Comparison of ENCODE assay signal across 9 mouse cellular contexts in genomic region chr16:4862863-4863483, GRCm38 (mm10). TPM values are rescaled to one million over a fixed set of nuclear protein-coding genes. Genes with fewer than 3 reads are reported as not detected.
DNase-seq lines count a peak whose midpoint lies in the region; ATAC-seq and TF ChIP-seq lines count a peak whose summit lies in the region.
"Had no signal": no experiment of that assay in that cellular context is flagged by ENCODE, and none has a peak within 500 bp of the region (broad histone marks: within the 10 kb centered on the region; RNA-seq: fewer than 3 reads in every experiment).

No protein-coding gene starts in this region.

- no peaks in the 10 kb centered on the region for H3K4me1 ChIP-seq in hindbrain, embryonic 10.5 days (replicated peaks)
- H3K4me1 ChIP-seq in hindbrain, embryonic 13.5 days (replicated peaks): no peaks in the 10 kb centered on the region
- no peaks in the 10 kb centered on the region for H3K4me1 ChIP-seq in cortical plate, adult 2 months (ENCODE audit: control insufficient read depth, insufficient read depth, low read length)
- H3K4me1 ChIP-seq in intestine, embryonic 14.5 days (replicated peaks; ENCODE audit: control insufficient read depth, insufficient read depth, low read length): peaks cover 3% of the 10 kb centered on the region; the same call in 1 of the 2 replicates
- peaks cover 11% of the 10 kb centered on the region for H3K4me1 ChIP-seq in limb, embryonic 13.5 days
- no peaks in the 10 kb centered on the region for H3K4me1 ChIP-seq in midbrain, embryonic 13.5 days (replicated peaks)
- H3K4me1 ChIP-seq in spleen, adult 2 months (ENCODE audit: control insufficient read depth, insufficient read depth, insufficient read length): no peaks in the 10 kb centered on the region

- no peak overlapping the region for H3K9ac ChIP-seq in hindbrain, embryonic 13.5 days
- no peak overlapping the region for H3K9ac ChIP-seq in intestine, embryonic 14.5 days (ENCODE audit: low read length)
- H3K9ac ChIP-seq in limb, embryonic 13.5 days: no peak overlapping the region
- no peak overlapping the region for H3K9ac ChIP-seq in midbrain, embryonic 13.5 days (replicated peaks)

- H3K36me3 ChIP-seq in hindbrain, embryonic 10.5 days: no peaks in the 10 kb centered on the region
- H3K36me3 ChIP-seq in hindbrain, embryonic 13.5 days: no peaks in the 10 kb centered on the region
- H3K36me3 ChIP-seq in intestine, embryonic 14.5 days (ENCODE audit: control insufficient read depth, insufficient read depth, low read length): no peaks in the 10 kb centered on the region
- H3K36me3 ChIP-seq in limb, embryonic 13.5 days: no peaks in the 10 kb centered on the region
- H3K36me3 ChIP-seq in midbrain, embryonic 13.5 days: no peaks in the 10 kb centered on the region
- H3K36me3 ChIP-seq in spleen, adult 2 months (ENCODE audit: control insufficient read depth, insufficient read depth, low read length): no peaks in the 10 kb centered on the region

- H3K9me3 ChIP-seq in hindbrain, embryonic 10.5 days: no peaks in the 10 kb centered on the region
- no peaks in the 10 kb centered on the region for H3K9me3 ChIP-seq in hindbrain, embryonic 13.5 days
- no peaks in the 10 kb centered on the region for H3K9me3 ChIP-seq in intestine, embryonic 14.5 days (ENCODE audit: control insufficient read depth, low read length)
- H3K9me3 ChIP-seq in limb, embryonic 13.5 days: no peaks in the 10 kb centered on the region
- no peaks in the 10 kb centered on the region for H3K9me3 ChIP-seq in midbrain, embryonic 13.5 days

- 56% methylated on average over 9 of the region's 9 CpGs for WGBS in hindbrain, embryonic 10.5 days
- WGBS in hindbrain, embryonic 13.5 days: 54% methylated on average over 9 of the region's 9 CpGs
- WGBS in intestine, embryonic 14.5 days: 51% methylated on average over 9 of the region's 9 CpGs
- 62% methylated on average over 9 of the region's 9 CpGs for WGBS in limb, embryonic 13.5 days
- WGBS in midbrain, embryonic 13.5 days: 56% methylated on average over 9 of the region's 9 CpGs
- 37% methylated on average over 9 of the region's 9 CpGs for WGBS in spleen, adult 2 months

- H3K4me2 ChIP-seq in hindbrain, embryonic 13.5 days: no peak overlapping the region
- no peak overlapping the region for H3K4me2 ChIP-seq in intestine, embryonic 14.5 days (ENCODE audit: low read length)
- no peak overlapping the region for H3K4me2 ChIP-seq in limb, embryonic 13.5 days (replicated peaks)
- no peak overlapping the region for H3K4me2 ChIP-seq in midbrain, embryonic 13.5 days (replicated peaks)

- intact Hi-C loops in gastrocnemius, postnatal 36 days (cut with DNase I): loop anchor here (5.0 kb wide), 1 partner anchor 96 kb away; no protein-coding TSS in a partner anchor

- no peaks in the 10 kb centered on the region for H3K27me3 ChIP-seq in hindbrain, embryonic 10.5 days (ENCODE audit: insufficient read depth, poor library complexity, severe bottlenecking)
- H3K27me3 ChIP-seq in hindbrain, embryonic 13.5 days: no peaks in the 10 kb centered on the region
- H3K27me3 ChIP-seq in intestine, embryonic 14.5 days (replicated peaks; ENCODE audit: control insufficient read depth, insufficient read depth, low read length): no peaks in the 10 kb centered on the region
- H3K27me3 ChIP-seq in limb, embryonic 13.5 days: no peaks in the 10 kb centered on the region
- H3K27me3 ChIP-seq in midbrain, embryonic 13.5 days: no peaks in the 10 kb centered on the region
- no peaks in the 10 kb centered on the region for H3K27me3 ChIP-seq in spleen, adult 2 months (ENCODE audit: control insufficient read depth, insufficient read depth, low read length)

- no peak overlapping the region for H3K27ac ChIP-seq in hindbrain, embryonic 10.5 days
- H3K27ac ChIP-seq in hindbrain, embryonic 13.5 days: no peak overlapping the region
- no peak overlapping the region for H3K27ac ChIP-seq in cortical plate, adult 2 months (ENCODE audit: insufficient read depth, low read length)
- H3K27ac ChIP-seq in intestine, embryonic 14.5 days (ENCODE audit: low read depth): no peak overlapping the region
- no peak overlapping the region for H3K27ac ChIP-seq in limb, embryonic 13.5 days
- H3K27ac ChIP-seq in midbrain, embryonic 13.5 days: no peak overlapping the region
- H3K27ac ChIP-seq in spleen, adult 2 months (ENCODE audit: insufficient read depth, low read length): no peak overlapping the region

- H3K4me3 ChIP-seq in hindbrain, embryonic 10.5 days: no peak overlapping the region
- H3K4me3 ChIP-seq in hindbrain, embryonic 13.5 days: no peak overlapping the region
- H3K4me3 ChIP-seq in cortical plate, adult 2 months (ENCODE audit: insufficient read depth, low read length): no peak overlapping the region
- H3K4me3 ChIP-seq in intestine, embryonic 14.5 days (ENCODE audit: low read depth, low read length): no peak overlapping the region
- H3K4me3 ChIP-seq in limb, embryonic 13.5 days: no peak overlapping the region
- no peak overlapping the region for H3K4me3 ChIP-seq in midbrain, embryonic 13.5 days (replicated peaks)
- no peak overlapping the region for H3K4me3 ChIP-seq in spleen, adult 2 months (ENCODE audit: extremely low read depth, insufficient read depth, insufficient read length)

- TF ChIP-seq CTCF in cortical plate, adult 2 months (IDR thresholded peaks at IDR 0.05; ENCODE audit: extremely low read depth, insufficient read depth, low read length): peak; percentile 76
- TF ChIP-seq CTCF in spleen, adult 2 months (IDR thresholded peaks at IDR 0.05; ENCODE audit: extremely low read depth, insufficient read depth, insufficient read length, insufficient replicate concordance): peak; percentile 91

- ATAC-seq in hindbrain, embryonic 13.5 days (ENCODE audit: low FRiP score): no peak
- ATAC-seq in intestine, embryonic 14.5 days (replicated peaks; ENCODE audit: low FRiP score, low TSS enrichment, low read depth): peak; percentile 70
- peak; percentile 76 for ATAC-seq in limb, embryonic 13.5 days (ENCODE audit: low FRiP score, low read depth)
- ATAC-seq in midbrain, embryonic 13.5 days: peak; percentile 72; the same call in 1 of the 2 replicates

- peak; percentile 51 for DNase-seq in hindbrain, embryonic 10.5 days (ENCODE audit: low spot score)
- peak; percentile 57 to 58 for DNase-seq in gastrocnemius, postnatal 36 days
- peak; percentile 70 for DNase-seq in intestine, embryonic 14.5 days (ENCODE audit: low spot score)
- DNase-seq in spleen, adult 2 months (ENCODE audit: low read depth in 1 of 2, low spot score in 2 of 2): peak in 1 of 2 experiments; percentile 68

- TF ChIP-seq POLR2A in cortical plate, adult 2 months (IDR thresholded peaks at IDR 0.05; ENCODE audit: extremely low read depth, insufficient read depth, low read length): no peak
- no peak for TF ChIP-seq POLR2A in spleen, adult 2 months (IDR thresholded peaks at IDR 0.05; ENCODE audit: low read depth, low read length)

RNA-seq across cellular contexts. Expression of gene Ubald1, which starts 17.1 kb away (rescaled TPM):
- 33.1 and 41.3 TPM in 2 replicates for polyA plus RNA-seq in hindbrain, embryonic 10.5 days (2016; fragmentation: Nextera tagmentation; extraction: Ambion mirVana)
- 53.7 and 54.1 TPM in 2 replicates for polyA plus RNA-seq in hindbrain, embryonic 13.5 days (2015; fragmentation: Nextera tagmentation; extraction: Ambion mirVana)
- 58.4 and 59.4 TPM in 2 replicates for polyA plus RNA-seq in cortical plate, adult 2 months (2012; rRNA removed)
- 10 to 100 TPM; 31.9 to 38.9 TPM for total RNA-seq in gastrocnemius, postnatal 36 days (2021)
- polyA plus RNA-seq in intestine, embryonic 14.5 days (2014; fragmentation: Nextera tagmentation; extraction: Ambion mirVana): 39.3 and 40.6 TPM in 2 replicates
- 41.1 and 42.1 TPM in 2 replicates for polyA plus RNA-seq in limb, embryonic 13.5 days (2015; fragmentation: Nextera tagmentation; extraction: Ambion mirVana)
- polyA plus RNA-seq in midbrain, embryonic 13.5 days (2015; fragmentation: Nextera tagmentation; extraction: Ambion mirVana): 45.8 and 46.2 TPM in 2 replicates
- 65.6 and 67.6 TPM in 2 replicates for polyA plus RNA-seq in spleen, adult 2 months (2012; rRNA removed)

RNA-seq across cellular contexts. Expression of gene Mgrn1, which starts 23.1 kb away (rescaled TPM):
- 71.6 and 80.8 TPM in 2 replicates for polyA plus RNA-seq in hindbrain, embryonic 10.5 days (2016; fragmentation: Nextera tagmentation; extraction: Ambion mirVana)
- 107 and 115 TPM in 2 replicates for polyA plus RNA-seq in hindbrain, embryonic 13.5 days (2015; fragmentation: Nextera tagmentation; extraction: Ambion mirVana)
- polyA plus RNA-seq in cortical plate, adult 2 months (2012; rRNA removed): 229 and 239 TPM in 2 replicates
- 10 to 100 TPM; 49.4 to 52.7 TPM for total RNA-seq in gastrocnemius, postnatal 36 days (2021)
- 83.7 and 87.6 TPM in 2 replicates for polyA plus RNA-seq in intestine, embryonic 14.5 days (2014; fragmentation: Nextera tagmentation; extraction: Ambion mirVana)
- polyA plus RNA-seq in limb, embryonic 13.5 days (2015; fragmentation: Nextera tagmentation; extraction: Ambion mirVana): 98.9 and 102 TPM in 2 replicates
- polyA plus RNA-seq in midbrain, embryonic 13.5 days (2015; fragmentation: Nextera tagmentation; extraction: Ambion mirVana): 100 and 101 TPM in 2 replicates
- polyA plus RNA-seq in spleen, adult 2 months (2012; rRNA removed): 103 and 134 TPM in 2 replicates

RNA-seq across cellular contexts. Expression of gene 4930562C15Rik, which starts 27.8 kb away (rescaled TPM):
- polyA plus RNA-seq in hindbrain, embryonic 10.5 days (2016; fragmentation: Nextera tagmentation; extraction: Ambion mirVana): 0.51 and 0.55 TPM in 2 replicates
- 0.65 TPM in 2 replicates for polyA plus RNA-seq in hindbrain, embryonic 13.5 days (2015; fragmentation: Nextera tagmentation; extraction: Ambion mirVana)
- polyA plus RNA-seq in cortical plate, adult 2 months (2012; rRNA removed): not detected in 2 replicates
- total RNA-seq in gastrocnemius, postnatal 36 days (2021): not detected
- polyA plus RNA-seq in intestine, embryonic 14.5 days (2014; fragmentation: Nextera tagmentation; extraction: Ambion mirVana): 0.43 and 0.55 TPM in 2 replicates
- polyA plus RNA-seq in limb, embryonic 13.5 days (2015; fragmentation: Nextera tagmentation; extraction: Ambion mirVana): 0.75 and 1.2 TPM in 2 replicates
- polyA plus RNA-seq in midbrain, embryonic 13.5 days (2015; fragmentation: Nextera tagmentation; extraction: Ambion mirVana): 0.40 and 0.50 TPM in 2 replicates
- polyA plus RNA-seq in spleen, adult 2 months (2012; rRNA removed): not detected in 2 replicates
- total RNA-seq: left cerebral cortex, postnatal 10 days had no signal
